Mouse (Mus musculus) heart, embryonic 13.5 days (tissue): ENCODE measurements around the gene Pyurf. TPM values are rescaled to one million over a fixed set of nuclear protein-coding genes. Genes with fewer than 3 reads are reported as not detected.
A peak's percentile ranks its signal among the peaks of the same experiment; 100 is the strongest.

Experiments used
- ATAC-seq: fragments of 200-750 bp; cut with Nextera tagmentation; 2 replicates; pipeline ENCODE4 v1.8.0; 2017; ENCODE audit warnings: moderate TSS enrichment; ENCODE audit not compliant: insufficient number of reproducible peaks, low FRiP score, low TSS enrichment; ENCODE audit errors: extremely low read depth
- H3K27ac ChIP-seq: fragments of 300-500 bp; sonication (generic); replicated peaks from 2 replicates; pipeline ENCODE4 v1.5.1; 2015; ENCODE audit warnings: moderate library complexity, mild to moderate bottlenecking, inconsistent platforms
- H3K27me3 ChIP-seq: fragments of 300-500 bp; sonication (generic); replicated peaks from 2 replicates; pipeline ENCODE4 v1.6.1; 2015; ENCODE audit warnings: mild to moderate bottlenecking, inconsistent platforms
- H3K36me3 ChIP-seq: fragments of 300-500 bp; sonication (generic); 2 replicates; pipeline ENCODE4 v1.6.1; 2015; ENCODE audit warnings: mild to moderate bottlenecking, inconsistent platforms
- H3K4me1 ChIP-seq: fragments of 300-500 bp; sonication (generic); 2 replicates; pipeline ENCODE4 v1.6.1; 2015; ENCODE audit warnings: inconsistent platforms
- H3K4me2 ChIP-seq: fragments of 300-500 bp; sonication (generic); 2 replicates; pipeline ENCODE4 v1.6.1; 2015; ENCODE audit warnings: inconsistent platforms, mild to moderate bottlenecking, moderate library complexity
- H3K4me3 ChIP-seq: fragments of 300-500 bp; sonication (generic); 2 replicates; pipeline ENCODE4 v1.5.1; 2015; ENCODE audit warnings: moderate library complexity, mild to moderate bottlenecking, inconsistent platforms
- H3K9ac ChIP-seq: fragments of 300-500 bp; sonication (generic); 2 replicates; pipeline ENCODE4 v1.6.1; 2015; ENCODE audit warnings: inconsistent platforms, mild to moderate bottlenecking, moderate library complexity
- H3K9me3 ChIP-seq: fragments of 300-500 bp; sonication (generic); 2 replicates; pipeline ENCODE4 v1.6.1; 2016; ENCODE audit warnings: inconsistent platforms
- WGBS: fragments of 180-500 bp; shearing (Covaris S2); methylation state at CpG from one replicate; pipeline ENCODE4 v1.1.7; 2015; ENCODE audit warnings: mixed read lengths; 5-methylcytosine and 5-hydroxymethylcytosine counted together
- polyA plus RNA-seq: library from polyadenylated mRNA; unstranded; fragments of >200 nt; fragmentation: Nextera tagmentation; extraction: Ambion mirVana; gene quantifications from 2 replicates; pipeline ENCODE4 v1.2.1, GENCODE M21; 2015

Gene Pyurf
- polyA plus RNA-seq, 1 experiment from 2014 or later, result 25.2 TPM

DNA sequence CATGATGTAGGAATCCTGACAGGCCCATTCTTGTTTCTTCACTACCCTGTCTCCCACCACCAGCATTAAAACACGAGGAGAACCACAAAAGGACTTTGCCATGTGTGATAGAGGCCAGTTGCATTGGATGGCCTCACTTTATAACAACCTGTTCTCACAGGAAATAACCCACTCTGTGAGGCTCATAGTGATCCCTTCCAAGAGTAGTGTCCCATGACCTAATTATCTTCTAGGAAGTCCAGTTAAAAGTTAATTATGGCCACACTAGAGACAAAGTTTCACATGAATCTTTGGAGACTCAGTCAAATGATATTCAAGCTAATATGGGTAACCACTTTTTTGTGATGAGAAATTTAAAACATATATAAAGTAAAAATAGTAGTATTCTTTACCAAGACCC is 44.6 kb downstream of the Pyurf start:
- Histone ChIP-seq H3K4me3 (no peak overlapping the region), H3K4me2 (no peak overlapping the region), H3K36me3 (no peaks in the 10 kb centered on the region), H3K9ac (no peak overlapping the region), H3K27ac (no peak overlapping the region), H3K4me1 (no peaks in the 10 kb centered on the region), H3K27me3 (no peaks in the 10 kb centered on the region), H3K9me3 (no peaks in the 10 kb centered on the region)
- 46% methylated on average over 1 of the region's 1 CpGs for WGBS
- no peak for ATAC-seq

- no peak overlapping the region for H3K4me3 ChIP-seq
- H3K27ac ChIP-seq, result no peak overlapping the region
- H3K27me3 ChIP-seq, result no peaks in the 10 kb centered on the region
- peaks cover 6% of the 10 kb centered on the region for H3K4me1 ChIP-seq
- H3K4me2 ChIP-seq, result no peak overlapping the region
- H3K9me3 ChIP-seq, result no peaks in the 10 kb centered on the region
- no peak overlapping the region; the same call in 1 of the 2 replicates for H3K9ac ChIP-seq
- ATAC-seq, result peak; percentile 61; the same call in 1 of the 2 replicates
- 36% methylated on average over 4 of the region's 4 CpGs for WGBS
- 0 out of 2 replicates have a peak, but pooled peaks cover 3% of the 10 kb centered on the region for H3K36me3 ChIP-seq
Observed at GRCm38 (mm10) chr6:57641789-57642188, 50.1 kb downstream of the Pyurf start.

DNA sequence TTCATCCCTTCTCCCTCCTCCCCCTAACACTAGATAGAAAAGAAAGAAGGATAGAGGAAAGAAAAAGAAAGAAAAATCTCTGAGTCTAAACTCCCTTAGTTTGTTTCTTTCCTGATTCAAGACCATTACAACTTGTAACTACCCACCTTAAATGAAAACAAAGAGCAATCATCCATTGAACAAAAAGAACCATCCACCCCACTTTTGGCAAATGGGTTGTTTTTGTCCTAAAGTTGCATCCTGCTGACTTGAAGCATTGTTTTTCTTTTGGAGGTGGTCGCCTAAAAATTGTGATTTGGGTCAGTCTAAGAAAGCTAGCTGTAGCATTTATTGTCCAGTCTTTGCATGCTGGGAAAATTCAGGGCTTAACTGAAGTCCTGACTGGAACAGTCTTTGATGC is 52.3 kb downstream of the Pyurf start:
- peaks cover 6% of the 10 kb centered on the region for H3K4me1 ChIP-seq
- no peaks in the 10 kb centered on the region for H3K27me3 ChIP-seq
- WGBS, result 51% methylated on average over 1 of the region's 1 CpGs
- H3K4me2 ChIP-seq, result no peak overlapping the region
- no peak overlapping the region for H3K9ac ChIP-seq
- H3K9me3 ChIP-seq, result no peaks in the 10 kb centered on the region
- H3K27ac ChIP-seq, result no peak overlapping the region
- ATAC-seq, result no peak
- H3K4me3 ChIP-seq, result no peak overlapping the region
- H3K36me3 ChIP-seq, result 0 out of 2 replicates have a peak, but pooled peaks cover 3% of the 10 kb centered on the region

Other genes starting within 250 kb of the Pyurf start
- 10.5 and 11.0 TPM in 2 replicates for gene Ppm1k, start 156.6 kb downstream of the Pyurf start, polyA plus RNA-seq
- gene Herc6, start 111.1 kb downstream of the Pyurf start, polyA plus RNA-seq, result 4.1 and 4.2 TPM in 2 replicates
- gene Lancl2, start 10.5 kb upstream of the Pyurf start, polyA plus RNA-seq, result 16.9 and 19.4 TPM in 2 replicates
- gene Vopp1, start 133.1 kb upstream of the Pyurf start, polyA plus RNA-seq, result 30.3 and 31.7 TPM in 2 replicates
- gene Vmn1r21, start 158.3 kb upstream of the Pyurf start, polyA plus RNA-seq, result not detected in 2 replicates
- gene Vmn1r22, start 215.9 kb upstream of the Pyurf start, polyA plus RNA-seq, result not detected in 2 replicates
- not detected in 2 replicates for gene Vmn1r23, start 234.8 kb upstream of the Pyurf start, polyA plus RNA-seq